Mouse (Mus musculus): Measurements from ENCODE around the gene Nlrx1.

- TF ChIP-seq POLR2A (IDR thresholded peaks at IDR 0.05; ENCODE audit: low read depth, low read length) (no peak), USF2 (conservative IDR thresholded peaks at IDR 0.05; ENCODE audit: low read depth, low read length) (no peak), USF1 (IDR thresholded peaks at IDR 0.05; ENCODE audit: low read depth, low read length) (no peak), NRF1 (IDR thresholded peaks at IDR 0.05; ENCODE audit: low read depth, low read length) (no peak), CTCF (conservative IDR thresholded peaks at IDR 0.05 in 1 of 2, IDR thresholded peaks at IDR 0.05 in 1 of 2; ENCODE audit: low read depth in 2 of 2, low read length in 2 of 2) (no peak), RAD21 (IDR thresholded peaks at IDR 0.05; ENCODE audit: low read depth, low read length) (no peak), CHD2 (IDR thresholded peaks at IDR 0.05; ENCODE audit: low read length) (no peak), UBTF (IDR thresholded peaks at IDR 0.05; ENCODE audit: low read depth, low read length) (no peak), JUND (conservative IDR thresholded peaks at IDR 0.05; ENCODE audit: low read depth, low read length) (no peak), TBP (conservative IDR thresholded peaks at IDR 0.05; ENCODE audit: low read depth, low read length) (no peak), E2F4 (IDR thresholded peaks at IDR 0.05; ENCODE audit: insufficient replicate concordance, low read depth, low read length) (no peak), TCF12 (IDR thresholded peaks at IDR 0.05; ENCODE audit: low read depth, low read length) (no peak), MXI1 (IDR thresholded peaks at IDR 0.05; ENCODE audit: low read depth, low read length) (no peak)
These were observed 42.3 kb upstream of the Nlrx1 start for GRCm38 (mm10) chr9:44310750-44311135.

Measured in CH12.LX (cell line).